Mouse (Mus musculus): ENCODE data around the gene Creb3. TPM values are rescaled to one million over a fixed set of nuclear protein-coding genes. Genes with fewer than 3 reads are reported as not detected.
A peak's percentile ranks its signal among the peaks of the same experiment; 100 is the strongest.
"Not testable (repeated sequence)": the region's sequence is repeated elsewhere in the genome, so short reads cannot be mapped to it uniquely, and the experiment has no call there.

Creb3 gene
- total RNA-seq (2021) = 10 to 100 TPM; 74.0 TPM
- long read RNA-seq, experiment 1, transcript Creb3-201 (9 exons, 1,884 nt) = major isoform, 65 of 78 reads
- long read RNA-seq, experiment 1, partial matches to known transcripts = 2 of 78 reads
- long read RNA-seq, experiment 1, other reads (novel, unspliced or antisense) = 10 of 78 reads
- long read RNA-seq, experiment 2, transcript Creb3-201 (9 exons, 1,884 nt) = major isoform, 80 of 91 reads
- long read RNA-seq, experiment 2, partial matches to known transcripts = 3 of 91 reads
- long read RNA-seq, experiment 2, other reads (novel, unspliced or antisense) = 8 of 91 reads

DNA sequence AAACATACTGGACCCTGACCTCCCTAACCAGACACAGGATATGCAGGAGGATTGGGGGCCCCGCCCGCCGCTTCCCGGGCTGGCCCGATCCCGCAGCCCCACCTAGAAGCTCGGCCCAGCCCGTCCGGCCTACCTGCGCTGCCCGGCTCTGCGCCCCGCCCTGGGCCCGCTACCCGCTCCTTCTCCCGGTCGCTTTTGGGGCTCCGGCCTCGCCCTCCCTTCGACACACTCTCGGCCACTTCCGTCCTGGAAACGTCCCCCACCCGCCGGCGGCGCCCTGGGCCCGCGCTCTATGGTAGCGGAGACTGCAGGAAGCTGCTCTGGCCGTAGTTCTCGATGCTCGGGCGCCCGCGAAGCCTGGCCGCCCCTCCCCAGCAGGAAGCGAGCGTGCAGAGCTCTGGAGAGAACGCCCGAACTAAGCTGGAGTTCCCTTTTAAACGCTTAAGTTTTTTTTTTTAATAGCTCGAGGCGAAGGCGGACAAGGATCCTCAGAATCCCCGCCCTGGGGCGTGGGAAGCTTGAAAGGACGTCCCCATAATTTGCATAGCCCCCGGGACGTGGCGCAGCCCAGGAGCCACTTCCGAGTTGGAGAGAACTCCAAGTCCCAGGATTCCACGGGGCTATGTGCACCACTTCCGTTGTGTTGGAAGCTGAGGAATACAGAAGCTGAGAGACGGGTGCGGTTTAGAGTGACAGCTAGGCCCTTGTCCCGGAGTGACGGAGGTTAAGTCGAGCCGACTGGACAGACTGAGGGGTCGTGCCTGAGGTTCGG is at the start of gene Creb3, which contains the start of gene Tln1:
TSS of gene Creb3 (plus strand) at position 336 of the 772 bp plus-strand sequence.
TSS of gene Tln1 (minus strand) at position 695 of the 772 bp plus-strand sequence.
- peak; percentile 96 to 97 for DNase-seq (ENCODE audit: low spot score in 2 of 2)

- DNase-seq (ENCODE audit: low spot score in 2 of 2) = no peak
These were observed 49.5 kb upstream of the Creb3 start for GRCm38 (mm10) chr4:43512653-43513052.

DNA sequence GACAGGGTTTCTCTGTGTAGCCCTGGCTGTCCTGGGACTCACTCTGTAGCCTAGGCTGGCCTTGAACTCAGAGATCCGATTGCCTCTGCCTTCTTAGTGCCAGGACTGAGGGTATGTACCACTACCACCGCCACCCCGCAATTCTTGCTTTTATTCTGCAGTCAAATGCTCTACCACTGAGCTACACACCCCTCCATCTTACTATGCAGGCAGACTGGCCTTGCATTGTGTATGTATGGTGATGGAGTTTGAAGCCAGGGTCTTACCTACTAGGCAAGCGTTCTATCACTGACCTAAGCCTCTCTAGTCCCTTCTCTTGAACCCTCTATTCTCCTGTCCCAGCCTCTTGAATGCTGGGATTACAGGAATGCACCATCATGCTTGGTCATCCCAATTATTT is 48.8 kb upstream of the Creb3 start:
- DNase-seq (ENCODE audit: low spot score in 2 of 2) = no peak

DNA sequence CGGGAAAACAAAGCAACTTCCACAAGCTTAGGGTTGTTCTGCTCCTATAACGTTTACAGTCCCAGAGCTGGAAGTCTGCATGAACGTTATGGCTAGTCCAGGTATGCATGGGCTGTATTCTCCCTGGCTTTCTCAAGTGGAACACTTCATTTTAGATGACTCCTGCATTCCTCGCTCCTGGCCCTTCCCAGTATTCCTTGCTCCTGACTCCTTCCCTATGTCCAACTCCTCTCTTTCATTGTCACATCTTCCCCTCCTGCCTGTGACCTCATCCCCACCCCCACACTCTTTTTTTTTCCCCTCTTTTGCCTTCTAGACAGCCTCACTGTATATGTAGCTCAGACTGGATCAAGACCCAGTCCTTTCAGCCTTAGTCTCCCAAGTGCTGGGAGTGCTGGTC is 48.3 kb upstream of the Creb3 start:
- DNase-seq (ENCODE audit: low spot score in 2 of 2) = no peak

- DNase-seq (ENCODE audit: low spot score in 2 of 2) = no peak
These were observed 46.1 kb upstream of the Creb3 start for GRCm38 (mm10) chr4:43515764-43516708.

DNA sequence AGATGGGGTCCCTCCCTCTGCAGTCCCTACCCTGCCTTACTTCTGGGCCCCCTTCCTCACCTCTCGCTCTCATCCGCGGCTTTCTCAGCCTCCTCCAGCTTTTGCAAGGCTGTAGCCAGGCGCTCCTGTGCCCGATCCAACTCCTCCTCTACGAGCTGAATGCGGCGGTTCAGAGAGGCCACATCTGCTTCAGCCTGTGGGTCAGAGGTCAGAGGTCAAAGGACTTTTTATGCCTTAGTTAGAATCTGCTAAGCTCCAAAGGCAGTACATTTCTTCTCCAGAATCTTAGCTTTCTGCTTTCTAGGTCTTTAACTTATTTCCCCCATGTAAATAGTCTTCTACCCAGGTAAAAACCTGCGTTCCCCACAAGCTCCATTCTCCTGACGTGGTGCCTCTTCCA is 42.6 kb upstream of the Creb3 start:
- DNase-seq (ENCODE audit: low spot score in 2 of 2) = no peak

DNA sequence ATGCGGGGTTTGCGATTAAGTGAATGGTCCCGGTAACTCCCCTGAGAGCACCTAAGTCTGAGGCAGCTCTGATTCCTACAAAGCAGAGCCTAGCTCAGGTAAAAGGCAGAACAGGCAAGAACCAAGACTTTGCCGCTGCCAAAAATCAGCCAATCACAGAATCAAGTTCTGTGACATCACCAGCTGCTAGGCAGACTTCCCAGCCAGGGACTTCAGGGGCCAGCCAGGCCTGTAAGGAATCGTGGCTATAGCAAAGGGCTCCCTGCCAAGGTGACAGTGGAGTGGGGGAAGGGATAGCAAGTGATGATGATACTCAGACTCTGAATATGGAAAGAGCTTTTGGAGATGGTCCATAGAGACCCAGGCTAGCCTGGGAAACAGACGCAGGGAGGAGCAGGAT is 42.2 kb upstream of the Creb3 start:
- DNase-seq (ENCODE audit: low spot score in 2 of 2) = peak; percentile 86 to 90

GRCm38 (mm10) chr4:43527880-43528279 is 34.3 kb upstream of the Creb3 start:
- no peak for DNase-seq (ENCODE audit: low spot score in 2 of 2)

DNA sequence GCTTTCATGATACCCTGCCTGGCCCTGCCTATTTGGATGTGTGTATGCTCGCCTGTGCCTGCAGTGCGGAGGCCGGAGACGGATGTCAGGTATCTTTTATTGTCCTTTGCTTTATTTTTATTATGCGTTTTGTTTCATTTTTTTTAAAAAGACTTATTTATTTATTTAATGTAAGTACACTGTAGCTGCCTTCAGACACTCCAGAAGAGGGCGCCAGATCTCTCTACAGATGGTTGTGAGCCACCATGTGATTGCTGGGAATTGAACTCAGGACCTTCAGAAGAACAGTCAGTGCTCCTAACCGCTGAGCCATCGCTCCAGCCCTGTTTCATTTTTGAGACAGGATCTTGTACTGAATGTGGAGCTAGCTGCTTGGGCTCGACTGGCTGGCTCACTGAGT is 33.6 kb upstream of the Creb3 start:
- no peak for DNase-seq (ENCODE audit: low spot score in 2 of 2)

GRCm38 (mm10) chr4:43530081-43530501 is 32.0 kb upstream of the Creb3 start:
- DNase-seq (ENCODE audit: low spot score in 2 of 2) = no peak

DNA sequence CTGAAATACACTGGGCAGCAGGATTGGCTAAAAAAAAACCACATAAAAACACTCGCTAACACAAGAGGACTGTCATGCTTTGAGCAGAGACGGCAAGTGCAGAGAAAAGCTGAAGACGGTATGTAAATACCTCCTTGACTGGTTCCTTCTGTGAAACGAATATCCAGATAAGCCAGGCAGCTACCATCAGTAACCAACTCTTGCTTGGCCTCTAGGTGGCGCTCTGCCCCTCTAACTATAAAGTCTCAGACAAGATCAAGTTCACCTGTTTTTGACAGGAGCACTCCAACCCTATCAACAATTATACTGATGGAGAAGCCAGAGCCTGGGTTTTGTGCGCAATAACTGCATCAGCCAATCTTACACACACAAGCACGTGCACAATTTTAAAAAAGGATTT is 31.6 kb upstream of the Creb3 start:
- DNase-seq (ENCODE audit: low spot score in 2 of 2) = peak; percentile 54 to 65

GRCm38 (mm10) chr4:43533270-43533669 is 28.9 kb upstream of the Creb3 start:
- DNase-seq (ENCODE audit: low spot score in 2 of 2) = no peak

- DNase-seq (ENCODE audit: low spot score in 2 of 2) = no peak
These were observed 26.5 kb upstream of the Creb3 start for GRCm38 (mm10) chr4:43535628-43536027.

DNA sequence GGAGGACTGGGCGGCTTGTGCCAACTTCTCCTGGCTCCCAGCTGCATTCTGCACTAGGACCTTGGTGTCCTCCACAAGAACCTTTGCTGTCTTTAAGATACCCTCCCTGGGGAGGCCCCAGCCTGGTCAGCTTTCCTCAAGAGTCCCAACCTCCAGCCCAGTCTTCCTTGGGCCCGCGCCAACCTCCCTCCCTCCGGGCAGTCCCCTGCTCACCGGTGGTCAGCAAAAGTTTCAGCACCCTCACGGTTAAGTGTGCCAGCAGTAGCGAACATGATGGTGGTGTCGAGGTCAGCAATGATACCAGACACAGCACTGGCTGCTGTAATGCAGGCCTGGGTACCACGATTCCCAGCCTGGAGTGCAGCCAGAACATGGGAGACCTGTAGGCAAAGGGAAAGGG is 26.1 kb upstream of the Creb3 start:
- no peak for DNase-seq (ENCODE audit: low spot score in 2 of 2)

DNA sequence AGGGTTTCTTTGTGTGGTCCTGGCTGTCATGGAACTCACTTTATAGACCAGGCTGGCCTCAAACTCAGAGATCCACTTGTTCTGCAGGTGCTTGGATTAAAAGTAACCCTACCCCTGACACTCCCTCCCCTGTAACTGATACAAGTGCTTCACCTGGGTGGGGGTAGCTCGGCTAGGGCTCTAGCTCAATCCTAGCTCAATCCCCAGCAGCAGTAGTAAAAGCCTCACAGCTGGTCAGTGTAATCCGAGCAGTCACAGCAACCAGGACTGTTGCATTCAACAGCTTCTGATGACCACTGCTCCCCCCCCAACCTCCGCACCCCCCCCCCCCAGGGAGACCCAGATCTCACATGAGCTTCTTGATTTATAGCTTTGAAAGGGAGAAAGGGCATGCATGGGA is 20.1 kb upstream of the Creb3 start:
- DNase-seq (ENCODE audit: low spot score in 2 of 2) = no peak

GRCm38 (mm10) chr4:43546375-43547047 is 15.6 kb upstream of the Creb3 start:
- DNase-seq (ENCODE audit: low spot score in 2 of 2) = no peak

- no peak for DNase-seq (ENCODE audit: low spot score in 2 of 2)
These were observed 15.0 kb upstream of the Creb3 start for GRCm38 (mm10) chr4:43547160-43547559.

- DNase-seq (ENCODE audit: low spot score in 2 of 2) = no peak
These were observed 13.1 kb upstream of the Creb3 start for GRCm38 (mm10) chr4:43549055-43549454.

- DNase-seq (ENCODE audit: low spot score in 2 of 2) = not testable (repeated sequence)
These were observed 10.3 kb upstream of the Creb3 start for GRCm38 (mm10) chr4:43551854-43552253.

DNA sequence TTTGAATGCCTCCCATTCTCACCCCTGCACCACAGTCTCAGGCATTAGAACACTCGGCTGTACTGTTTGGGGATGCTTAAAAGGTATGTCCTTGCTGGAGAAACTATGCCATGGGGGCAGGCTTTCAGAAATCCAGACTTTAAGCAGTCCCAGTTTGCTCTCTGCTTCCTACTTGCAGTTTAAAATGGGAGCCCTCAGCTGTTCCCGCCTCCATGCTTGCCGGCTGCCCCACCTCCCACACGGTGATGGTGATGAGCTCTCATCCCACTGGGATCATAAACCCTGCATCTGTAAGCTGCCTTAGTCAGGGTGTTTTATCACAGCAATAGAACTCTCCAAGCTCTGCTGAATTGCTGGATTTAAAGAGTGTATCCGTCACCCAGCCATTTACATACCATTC is 9.7 kb upstream of the Creb3 start:
- DNase-seq (ENCODE audit: low spot score in 2 of 2) = no peak

GRCm38 (mm10) chr4:43553891-43554290 is 8.2 kb upstream of the Creb3 start:
- no peak for DNase-seq (ENCODE audit: low spot score in 2 of 2)

Measured in layer of hippocampus, postnatal 14 days (tissue).